Mouse (Mus musculus) liver, embryonic 16.5 days (tissue): ENCODE results near the gene Adra2c. TPM values are rescaled to one million over a fixed set of nuclear protein-coding genes. Genes with fewer than 3 reads are reported as not detected.
A peak's percentile ranks its signal among the peaks of the same experiment; 100 is the strongest.

ENCODE experiments used
- ATAC-seq: fragments of 200-750 bp; cut with Nextera tagmentation; 2 replicates; pipeline ENCODE4 v1.8.0; 2017; ENCODE audit warnings: low read depth, mild to moderate bottlenecking, moderate number of reproducible peaks, moderate library complexity
- H3K27ac ChIP-seq: fragments of 300-500 bp; sonication (generic); 2 replicates; pipeline ENCODE4 v1.5.1; 2014; ENCODE audit warnings: mild to moderate bottlenecking, low read length
- H3K27me3 ChIP-seq: fragments of 300-500 bp; sonication (generic); 2 replicates; pipeline ENCODE4 v1.6.1; 2014; ENCODE audit warnings: low read depth, low read length, mixed read lengths; ENCODE audit not compliant: control insufficient read depth, insufficient read depth
- H3K36me3 ChIP-seq: fragments of 300-500 bp; sonication (generic); 2 replicates; pipeline ENCODE4 v1.6.1; 2014; ENCODE audit warnings: mild to moderate bottlenecking; ENCODE audit not compliant: control insufficient read depth, insufficient read depth
- H3K4me1 ChIP-seq: fragments of 300-500 bp; sonication (generic); 2 replicates; pipeline ENCODE4 v1.6.1; 2014; ENCODE audit warnings: low read depth, low read length, mixed read lengths; ENCODE audit not compliant: control insufficient read depth
- H3K4me2 ChIP-seq: fragments of 300-500 bp; sonication (generic); 2 replicates; pipeline ENCODE4 v1.6.1; 2014; ENCODE audit warnings: low read depth, low read length, mixed read lengths
- H3K4me3 ChIP-seq: fragments of 300-500 bp; sonication (generic); 2 replicates; pipeline ENCODE4 v1.5.1; 2014; ENCODE audit warnings: low read depth, mild to moderate bottlenecking, low read length
- H3K9ac ChIP-seq: fragments of 300-500 bp; sonication (generic); 2 replicates; pipeline ENCODE4 v1.6.1; 2014; ENCODE audit warnings: low read depth, low read length
- H3K9me3 ChIP-seq: fragments of 300-500 bp; sonication (generic); replicated peaks from 2 replicates; pipeline ENCODE4 v1.6.1; 2016; ENCODE audit warnings: low read length; ENCODE audit not compliant: control insufficient read depth
- WGBS: fragments of 180-500 bp; shearing (Covaris S2); extraction: QIAGEN DNeasy Blood & Tissue Kit; methylation state at CpG from one replicate; pipeline ENCODE4 v1.1.7; 2014; ENCODE audit not compliant: insufficient replicate concordance; 5-methylcytosine and 5-hydroxymethylcytosine counted together
- polyA plus RNA-seq: library from polyadenylated mRNA; unstranded; fragments of >200 nt; fragmentation: Nextera tagmentation; extraction: Ambion mirVana; gene quantifications from 2 replicates; pipeline ENCODE4 v1.2.1, GENCODE M21; 2015

The Adra2c gene
- polyA plus RNA-seq, 1 experiment from 2014 or later, result not detected

- Histone ChIP-seq H3K4me3 (no peak overlapping the region), H3K4me1 (no peaks in the 10 kb centered on the region), H3K9me3 (no peaks in the 10 kb centered on the region), H3K4me2 (no peak overlapping the region), H3K36me3 (no peaks in the 10 kb centered on the region), H3K27ac (no peak overlapping the region), H3K9ac (no peak overlapping the region), H3K27me3 (no peaks in the 10 kb centered on the region)
- no peak for ATAC-seq
- WGBS, result 59% methylated on average over 3 of the region's 3 CpGs
These were observed 26.1 kb downstream of the Adra2c start for GRCm38 (mm10) chr5:35304191-35304590.

- no peak overlapping the region for H3K27ac ChIP-seq
- no peak overlapping the region for H3K4me2 ChIP-seq
- no peak for ATAC-seq
- H3K9ac ChIP-seq, result no peak overlapping the region
- H3K4me1 ChIP-seq, result no peaks in the 10 kb centered on the region
- H3K27me3 ChIP-seq, result no peaks in the 10 kb centered on the region
- no peak overlapping the region for H3K4me3 ChIP-seq
- H3K9me3 ChIP-seq, result no peaks in the 10 kb centered on the region
- WGBS, result 63% methylated on average over 10 of the region's 10 CpGs
- no peaks in the 10 kb centered on the region for H3K36me3 ChIP-seq
These were observed 27.2 kb downstream of the Adra2c start for GRCm38 (mm10) chr5:35305332-35305731.

DNA sequence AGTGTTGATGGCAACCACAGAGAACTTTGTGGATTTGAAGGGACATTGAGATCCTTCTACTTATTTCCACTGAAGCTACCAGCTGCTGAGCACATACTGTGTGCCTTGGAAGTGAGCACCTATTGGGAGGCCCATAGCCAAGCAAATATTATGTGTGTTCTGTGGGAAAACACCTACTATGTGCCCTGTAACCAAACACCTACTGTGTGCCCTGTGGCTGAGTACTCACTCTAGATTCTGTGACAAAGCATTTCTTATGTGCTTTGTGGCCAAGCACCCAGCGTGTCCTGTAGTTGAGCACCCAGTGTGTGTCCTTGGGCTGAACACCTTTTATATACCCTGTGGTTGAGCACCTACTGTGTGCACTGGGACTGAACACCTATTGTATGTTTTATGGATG is 28.6 kb downstream of the Adra2c start:
- no peaks in the 10 kb centered on the region for H3K27me3 ChIP-seq
- H3K36me3 ChIP-seq, result no peaks in the 10 kb centered on the region
- no peak overlapping the region for H3K4me3 ChIP-seq
- no peak overlapping the region for H3K4me2 ChIP-seq
- H3K9me3 ChIP-seq, result no peaks in the 10 kb centered on the region
- 63% methylated on average over 1 of the region's 1 CpGs for WGBS
- no peak overlapping the region for H3K9ac ChIP-seq
- H3K4me1 ChIP-seq, result no peaks in the 10 kb centered on the region
- ATAC-seq, result no peak
- no peak overlapping the region for H3K27ac ChIP-seq

GRCm38 (mm10) chr5:35309853-35310252 is 31.7 kb downstream of the Adra2c start:
- 39% methylated on average over 7 of the region's 7 CpGs for WGBS
- no peak overlapping the region for H3K4me3 ChIP-seq

DNA sequence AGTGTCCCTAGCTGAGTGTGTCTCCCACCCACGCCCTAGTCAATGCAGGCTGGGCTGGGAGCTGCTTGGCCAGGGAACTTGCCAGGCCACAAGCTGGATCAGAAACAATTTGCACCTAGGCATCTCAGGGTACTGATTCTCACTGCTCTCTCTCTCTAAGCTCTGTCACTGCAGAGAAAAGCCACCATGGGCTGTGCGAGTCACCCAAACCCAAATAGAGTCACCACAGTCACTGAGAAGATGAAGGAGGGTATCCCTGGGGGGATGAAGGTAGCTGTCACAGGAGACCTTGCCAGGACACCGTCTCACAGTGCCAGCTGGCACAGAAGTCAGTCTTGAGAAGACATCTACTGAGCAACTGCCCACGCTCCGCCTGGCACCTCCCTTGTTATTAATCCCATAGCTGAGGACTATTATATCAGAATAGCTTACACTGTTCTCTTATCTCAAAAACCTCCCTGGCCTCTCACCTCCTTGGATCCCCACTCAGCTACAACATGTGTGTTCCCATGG is 33.7 kb downstream of the Adra2c start:
- no peak for ATAC-seq
- Histone ChIP-seq H3K9me3 (no peaks in the 10 kb centered on the region), H3K4me2 (no peak overlapping the region), H3K4me1 (no peaks in the 10 kb centered on the region), H3K36me3 (no peaks in the 10 kb centered on the region), H3K9ac (no peak overlapping the region), H3K4me3 (no peak overlapping the region), H3K27me3 (peaks cover 13% of the 10 kb centered on the region), H3K27ac (no peak overlapping the region)
- 53% methylated on average over 5 of the region's 5 CpGs for WGBS

More at GRCm38 (mm10) chr5:35309853-35310252, 31.7 kb downstream of the Adra2c start:
- Histone ChIP-seq H3K27me3 (peaks cover 13% of the 10 kb centered on the region), H3K36me3 (no peaks in the 10 kb centered on the region), H3K4me1 (no peaks in the 10 kb centered on the region), H3K9ac (no peak overlapping the region), H3K9me3 (no peaks in the 10 kb centered on the region), H3K27ac (no peak overlapping the region), H3K4me2 (no peak overlapping the region)
- no peak for ATAC-seq

DNA sequence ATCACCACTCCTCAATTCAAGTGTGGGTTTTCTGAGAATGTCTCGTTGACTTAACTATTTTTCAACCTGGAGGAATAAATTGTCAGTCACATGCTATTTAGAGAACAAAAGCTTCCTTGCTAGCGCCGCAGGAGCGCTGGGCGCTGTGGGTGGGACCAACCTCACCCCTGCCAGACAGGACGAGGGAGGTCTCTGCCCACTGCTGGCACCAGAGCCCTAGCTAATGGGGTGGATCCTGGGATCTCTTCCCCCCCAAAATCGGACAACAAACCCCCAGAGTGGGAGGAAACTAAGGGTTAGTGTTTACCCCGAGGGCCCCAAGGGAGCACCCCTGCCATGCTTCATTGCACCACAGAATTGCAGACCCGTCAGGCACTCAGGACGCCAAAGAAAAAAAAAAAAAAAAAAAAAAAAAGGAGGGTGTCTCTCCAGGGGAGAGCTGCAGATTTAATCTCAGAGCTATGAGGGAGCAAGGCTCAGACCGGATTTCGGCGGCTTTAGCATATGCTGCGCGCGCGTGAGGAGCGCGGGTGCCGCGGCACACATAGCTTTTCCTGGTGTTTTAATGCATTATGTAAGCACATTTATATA is 35.2 kb downstream of the Adra2c start:
- no peaks in the 10 kb centered on the region for H3K4me1 ChIP-seq
- no peak overlapping the region for H3K4me3 ChIP-seq
- H3K27ac ChIP-seq, result no peak overlapping the region
- no peak for ATAC-seq
- H3K9ac ChIP-seq, result no peak overlapping the region
- WGBS, result 2% methylated on average over 21 of the region's 21 CpGs
- peaks cover 13% of the 10 kb centered on the region for H3K27me3 ChIP-seq
- H3K9me3 ChIP-seq, result no peaks in the 10 kb centered on the region
- no peaks in the 10 kb centered on the region for H3K36me3 ChIP-seq
- H3K4me2 ChIP-seq, result peak overlapping the region; percentile 7; the same call in 1 of the 2 replicates

DNA sequence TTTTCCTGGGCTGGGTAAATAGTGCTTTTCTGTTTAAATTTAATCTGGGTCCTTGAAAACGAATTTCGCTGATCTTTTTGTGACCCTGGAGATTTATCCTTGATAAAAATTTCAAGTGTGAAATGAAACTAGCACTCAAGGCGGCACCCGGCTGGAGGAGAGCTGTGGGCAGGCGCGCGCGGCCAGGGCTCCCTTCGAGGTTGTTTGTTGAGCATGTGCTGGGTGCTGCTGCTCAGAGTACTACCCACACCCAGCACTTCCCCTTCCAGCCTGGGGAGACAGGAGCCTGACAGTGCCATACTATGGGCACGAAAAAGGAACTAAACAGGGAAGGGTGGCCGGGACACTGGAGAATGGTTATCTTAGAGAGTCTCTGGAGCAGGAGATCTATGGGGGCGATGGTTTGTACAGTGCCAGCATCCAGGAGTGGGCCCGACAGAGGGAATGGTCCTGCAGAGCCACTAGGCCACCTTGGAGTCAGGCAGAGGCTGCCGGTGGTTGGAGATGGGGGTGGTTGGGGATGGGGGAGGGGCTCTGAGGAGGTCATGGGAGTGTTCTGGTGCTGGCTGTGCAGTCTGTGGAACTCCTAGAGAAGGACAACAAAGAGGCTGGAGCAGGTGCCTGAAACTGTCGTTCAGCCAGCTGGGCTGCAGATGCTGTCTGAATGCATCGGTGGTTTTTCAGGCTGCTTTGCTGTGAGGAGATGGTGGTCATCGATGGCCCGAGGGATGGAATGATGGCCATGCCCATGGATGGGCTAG is 35.9 kb downstream of the Adra2c start:
- WGBS, result 10% methylated on average over 18 of the region's 18 CpGs
- Histone ChIP-seq H3K4me2 (peak overlapping the region; percentile 7; the same call in 1 of the 2 replicates), H3K27ac (no peak overlapping the region), H3K9me3 (no peaks in the 10 kb centered on the region), H3K4me1 (no peaks in the 10 kb centered on the region), H3K4me3 (no peak overlapping the region), H3K27me3 (peaks cover 13% of the 10 kb centered on the region), H3K36me3 (no peaks in the 10 kb centered on the region), H3K9ac (no peak overlapping the region)
- ATAC-seq, result no peak

- Histone ChIP-seq H3K4me1 (no peaks in the 10 kb centered on the region), H3K9me3 (no peaks in the 10 kb centered on the region), H3K9ac (no peak overlapping the region), H3K4me3 (no peak overlapping the region), H3K36me3 (no peaks in the 10 kb centered on the region), H3K27me3 (peaks cover 13% of the 10 kb centered on the region), H3K27ac (no peak overlapping the region), H3K4me2 (no peak overlapping the region)
- ATAC-seq, result no peak
- 30% methylated on average over 3 of the region's 3 CpGs for WGBS
These were observed 36.5 kb downstream of the Adra2c start for GRCm38 (mm10) chr5:35314629-35315028.

DNA sequence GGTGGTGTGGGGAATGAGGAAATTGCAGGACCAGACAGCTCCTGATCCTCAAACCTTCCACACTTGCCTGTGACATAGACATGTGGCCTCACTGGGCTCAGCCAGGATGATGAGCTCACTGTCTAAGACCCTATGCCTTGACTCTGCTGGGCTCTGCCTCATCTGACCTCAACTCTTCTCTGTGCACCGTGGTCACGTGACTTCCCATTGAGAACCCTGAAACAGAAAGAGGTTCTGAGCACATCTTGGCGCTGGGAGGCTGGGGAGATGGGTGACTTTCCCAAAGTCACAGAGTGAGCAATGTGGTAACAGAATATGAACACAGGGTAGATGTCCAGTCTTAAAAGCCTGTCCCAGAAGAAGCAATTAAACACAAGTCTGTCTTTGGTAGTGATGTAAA is 37.1 kb downstream of the Adra2c start:
- H3K4me1 ChIP-seq, result no peaks in the 10 kb centered on the region
- WGBS, result 34% methylated on average over 3 of the region's 3 CpGs
- no peak overlapping the region for H3K4me3 ChIP-seq
- H3K27me3 ChIP-seq, result peaks cover 13% of the 10 kb centered on the region
- no peak overlapping the region for H3K9ac ChIP-seq
- H3K4me2 ChIP-seq, result no peak overlapping the region
- H3K27ac ChIP-seq, result no peak overlapping the region
- ATAC-seq, result no peak
- H3K36me3 ChIP-seq, result no peaks in the 10 kb centered on the region
- H3K9me3 ChIP-seq, result no peaks in the 10 kb centered on the region
